27 mouse cellular contexts compared by ENCODE assay signal in genomic region chr8:113886509-113886908, GRCm38 (mm10). TPM values are rescaled to one million over a fixed set of nuclear protein-coding genes. Genes with fewer than 3 reads are reported as not detected.
DNase-seq lines count a peak whose midpoint lies in the region; ATAC-seq and TF ChIP-seq lines count a peak whose summit lies in the region.
"Had no signal": no experiment of that assay in that cellular context is flagged by ENCODE, and none has a peak within 500 bp of the region (broad histone marks: within the 10 kb centered on the region; RNA-seq: fewer than 3 reads in every experiment).

No protein-coding gene starts in this region.

- TF ChIP-seq POLR2A in cerebellum, adult 2 months (IDR thresholded peaks at IDR 0.05; ENCODE audit: borderline replicate concordance, insufficient read depth, low read length): no peak

- no peak overlapping the region for H3K9ac ChIP-seq in heart, embryonic 11.5 days (ENCODE audit: low read depth, low read length)

- no peak overlapping the region for H3K4me2 ChIP-seq in heart, embryonic 11.5 days

- H3K4me3 ChIP-seq in heart, embryonic 10.5 days: no peak overlapping the region
- no peak overlapping the region for H3K4me3 ChIP-seq in heart, embryonic 11.5 days (ENCODE audit: low read depth, low read length)
- H3K4me3 ChIP-seq in cerebellum, adult 2 months (replicated peaks; ENCODE audit: insufficient read depth, low read depth, low read length): no peak overlapping the region

- no peak for ATAC-seq in heart, embryonic 11.5 days (replicated peaks; ENCODE audit: insufficient number of reproducible peaks, low FRiP score, low TSS enrichment)
- ATAC-seq: activated CD4-positive, CD25-positive, alpha-beta regulatory T cell, adult 4 months; CD4-positive, CD25-positive, alpha-beta regulatory T cell, adult 4 months; Patski had no signal

- H3K27ac ChIP-seq in heart, embryonic 10.5 days: no peak overlapping the region
- no peak overlapping the region for H3K27ac ChIP-seq in heart, embryonic 11.5 days (ENCODE audit: low read depth, low read length)
- H3K27ac ChIP-seq in cerebellum, adult 2 months (ENCODE audit: insufficient read depth, low read length): no peak overlapping the region

- no peaks in the 10 kb centered on the region for H3K36me3 ChIP-seq in heart, embryonic 10.5 days
- no peaks in the 10 kb centered on the region for H3K36me3 ChIP-seq in heart, embryonic 11.5 days (ENCODE audit: control insufficient read depth, insufficient read depth, low read length)
- H3K36me3 ChIP-seq: G1E had no signal

- no peak for TF ChIP-seq CTCF in cerebellum, adult 2 months (IDR thresholded peaks at IDR 0.05; ENCODE audit: borderline replicate concordance, insufficient read depth, low read depth, low read length)

- H3K4me1 ChIP-seq in heart, embryonic 10.5 days: no peaks in the 10 kb centered on the region
- H3K4me1 ChIP-seq in heart, embryonic 11.5 days (ENCODE audit: control insufficient read depth, insufficient read depth, low read length): no peaks in the 10 kb centered on the region
- peaks cover 23% of the 10 kb centered on the region for H3K4me1 ChIP-seq in cerebellum, adult 2 months (ENCODE audit: control insufficient read depth, insufficient read depth, low read length)

- H3K27me3 ChIP-seq in heart, embryonic 10.5 days (ENCODE audit: insufficient read depth, poor library complexity, severe bottlenecking): no peaks in the 10 kb centered on the region
- no peaks in the 10 kb centered on the region for H3K27me3 ChIP-seq in heart, embryonic 11.5 days (ENCODE audit: control insufficient read depth, insufficient read depth, low read length)
- H3K27me3 ChIP-seq in cerebellum, adult 2 months (ENCODE audit: control insufficient read depth, insufficient read depth, low read length): no peaks in the 10 kb centered on the region
- H3K27me3 ChIP-seq: CH12.LX, Patski had no signal

- no peaks in the 10 kb centered on the region for H3K9me3 ChIP-seq in heart, embryonic 10.5 days
- no peaks in the 10 kb centered on the region for H3K9me3 ChIP-seq in heart, embryonic 11.5 days (replicated peaks; ENCODE audit: control insufficient read depth, low read length)

- 88% methylated on average over 3 of the region's 3 CpGs for WGBS in heart, embryonic 10.5 days
- WGBS in heart, embryonic 11.5 days (ENCODE audit: insufficient replicate concordance): 85% methylated on average over 3 of the region's 3 CpGs
- 88% methylated on average over 3 of the region's 3 CpGs for WGBS in cerebellum, adult 2 months

- DNase-seq in cerebellum, postnatal 10 days: peak; percentile 55 to 57
- DNase-seq in cerebellum, adult 8-10 months: no peak
- peak; percentile 54 for DNase-seq in heart, adult 11 months
- DNase-seq in heart, adult 18-20 months: no peak
- DNase-seq in heart, embryonic 10.5 days (ENCODE audit: low spot score): peak; percentile 61
- peak; percentile 40 for DNase-seq in brain, adult 2 months (ENCODE audit: low read depth, low spot score)
- no peak for DNase-seq in cerebellum, adult 2 months
- DNase-seq: adrenal gland, adult 2 months; adrenal gland, adult 8-10 months; adrenal gland, postnatal 10 days; adrenal gland, postnatal 14 days; adrenal gland, postnatal 25 days; adrenal gland, postnatal 36 days; B cell, adult 2 months; cerebellum, adult 11 months; cerebellum, adult 11-12 months; cerebellum, adult 18-20 months had no signal

RNA-seq across cellular contexts. Expression of gene Adamts18, which starts 38.0 kb away (rescaled TPM):
- total RNA-seq in heart, adult 18-20 months (2021): under 1 TPM in 1 of 2 experiments, not detected in 1; 0.13 TPM
- 1.2 and 5.2 TPM in 2 replicates for polyA plus RNA-seq in heart, embryonic 10.5 days (2016; fragmentation: Nextera tagmentation; extraction: Ambion mirVana)
- polyA plus RNA-seq in heart, embryonic 11.5 days (2014; fragmentation: Nextera tagmentation; extraction: Ambion mirVana): 3.2 and 4.6 TPM in 2 replicates
- polyA plus RNA-seq in cerebellum, adult 2 months (2012; rRNA removed): 9.6 and 12.3 TPM in 2 replicates
- total RNA-seq: adrenal gland, adult 18-20 months; adrenal gland, adult 2 months; adrenal gland, postnatal 25 days; adrenal gland, postnatal 36 days; CH12.LX; ES-E14; MEL had no signal
- polyA plus RNA-seq: C2C12; CD4-positive, CD25-positive, alpha-beta regulatory T cell, adult 4 months; G1E; Patski had no signal

Comparison
In these comparisons a context has a peak if more than half of its experiments do, and no peak if none do; other contexts are left out.
1. DNase-seq: peak in cerebellum, postnatal 10 days (2 of 2), heart, adult 11 months (single experiment), heart, embryonic 10.5 days (single experiment) and brain, adult 2 months (single experiment); none in cerebellum, adult 8-10 months (single experiment), heart, adult 18-20 months (0 of 2) and cerebellum, adult 2 months (0 of 2).